Mouse (Mus musculus) kidney, postnatal 0 days (tissue): Measurements from ENCODE around the gene Uhrf1bp1l. TPM values are rescaled to one million over a fixed set of nuclear protein-coding genes. Genes with fewer than 3 reads are reported as not detected.
A peak's percentile ranks its signal among the peaks of the same experiment; 100 is the strongest.

ENCODE experiments used
- ATAC-seq: fragments of 200-750 bp; cut with Nextera tagmentation; replicated peaks from 2 replicates; pipeline ENCODE4 v1.8.0; 2017; ENCODE audit warnings: low read depth, moderate number of reproducible peaks, moderate TSS enrichment, moderate library complexity; ENCODE audit not compliant: low FRiP score
- DNase-seq: peaks from one replicate; pipeline ENCODE4 v3.0.0-alpha.2; 2016; ENCODE audit warnings: low spot score
- H3K27ac ChIP-seq: fragments of 300-500 bp; sonication (generic); 2 replicates; pipeline ENCODE4 v1.5.1; 2014; ENCODE audit warnings: mild to moderate bottlenecking
- H3K27me3 ChIP-seq: fragments of 300-500 bp; sonication (generic); 2 replicates; pipeline ENCODE4 v1.6.1; 2014; ENCODE audit warnings: low read length, mixed read lengths; ENCODE audit not compliant: insufficient read depth
- H3K36me3 ChIP-seq: fragments of 300-500 bp; sonication (generic); 2 replicates; pipeline ENCODE4 v1.6.1; 2014; ENCODE audit warnings: low read length, mixed read lengths; ENCODE audit not compliant: insufficient read depth
- H3K4me1 ChIP-seq: fragments of 300-500 bp; sonication (generic); replicated peaks from 2 replicates; pipeline ENCODE4 v1.6.1; 2014; ENCODE audit warnings: antibody characterized with exemption, low read length, mixed read lengths; ENCODE audit not compliant: insufficient read depth
- H3K4me2 ChIP-seq: fragments of 300-500 bp; sonication (generic); 2 replicates; pipeline ENCODE4 v1.6.1; 2014; ENCODE audit warnings: mild to moderate bottlenecking, low read length, moderate library complexity, mixed read lengths
- H3K4me3 ChIP-seq: fragments of 300-500 bp; sonication (generic); replicated peaks from 2 replicates; pipeline ENCODE4 v1.5.1; 2014; ENCODE audit warnings: low read depth, low read length
- H3K9ac ChIP-seq: fragments of 300-500 bp; sonication (generic); 2 replicates; pipeline ENCODE4 v1.6.1; 2014; ENCODE audit warnings: low read depth, low read length
- H3K9me3 ChIP-seq: fragments of 300-500 bp; sonication (generic); replicated peaks from 2 replicates; pipeline ENCODE4 v1.6.1; 2016; ENCODE audit warnings: low read length, inconsistent platforms, mixed read lengths
- CTCF ChIP-seq: IDR thresholded peaks from 2 replicates; pipeline ENCODE4 v1.5.1; 2016; ENCODE audit warnings: antibody characterized with exemption, low read depth, mild to moderate bottlenecking, moderate library complexity
- WGBS: fragments of 180-500 bp; shearing (Covaris S2); extraction: QIAGEN DNeasy Blood & Tissue Kit; methylation state at CpG from one replicate; pipeline ENCODE4 v1.1.7; 2014; 5-methylcytosine and 5-hydroxymethylcytosine counted together
- polyA plus RNA-seq: library from polyadenylated mRNA; unstranded; fragments of >200 nt; fragmentation: Nextera tagmentation; extraction: Ambion mirVana; gene quantifications from 2 replicates; pipeline ENCODE4 v1.2.1, GENCODE M21; 2015

Gene Uhrf1bp1l
- polyA plus RNA-seq, 1 experiment from 2014 or later: 28.3 TPM

GRCm38 (mm10) chr10:89708720-89709119 lies 36.1 kb upstream of the Uhrf1bp1l start:
- no peak overlapping the region for H3K4me3 ChIP-seq
- H3K9ac ChIP-seq: no peak overlapping the region
- TF ChIP-seq CTCF: no peak
- peaks cover 11% of the 10 kb centered on the region; the same call in 1 of the 2 replicates for H3K36me3 ChIP-seq
- no peaks in the 10 kb centered on the region for H3K4me1 ChIP-seq
- peak; percentile 19 for DNase-seq
- no peaks in the 10 kb centered on the region for H3K9me3 ChIP-seq
- H3K4me2 ChIP-seq: peak overlapping the region; percentile 32
- H3K27ac ChIP-seq: no peak overlapping the region
- H3K27me3 ChIP-seq: no peaks in the 10 kb centered on the region
- ATAC-seq: no peak; the same call in 1 of the 2 replicates
- WGBS: 29% methylated on average over 10 of the region's 10 CpGs

- H3K4me3 ChIP-seq: no peak overlapping the region
- WGBS: 76% methylated on average over 10 of the region's 10 CpGs
- H3K27ac ChIP-seq: no peak overlapping the region
- no peak for TF ChIP-seq CTCF
- ATAC-seq (no peak), DNase-seq (no peak)
- peaks cover 25% of the 10 kb centered on the region; the same call in 1 of the 2 replicates for H3K36me3 ChIP-seq
- no peak overlapping the region for H3K4me2 ChIP-seq
- no peaks in the 10 kb centered on the region for H3K27me3 ChIP-seq
- H3K9me3 ChIP-seq: no peaks in the 10 kb centered on the region
- no peaks in the 10 kb centered on the region for H3K4me1 ChIP-seq
- no peak overlapping the region for H3K9ac ChIP-seq
Measured at GRCm38 (mm10) chr10:89714910-89715309, 29.9 kb upstream of the Uhrf1bp1l start.

GRCm38 (mm10) chr10:89720252-89720651 lies 24.5 kb upstream of the Uhrf1bp1l start:
- Histone ChIP-seq H3K4me3 (no peak overlapping the region), H3K9me3 (no peaks in the 10 kb centered on the region), H3K27ac (peak overlapping the region; percentile 25; the same call in 1 of the 2 replicates), H3K36me3 (0 out of 2 replicates have a peak, but pooled peaks cover 5% of the 10 kb centered on the region), H3K4me1 (no peaks in the 10 kb centered on the region), H3K4me2 (no peak overlapping the region), H3K27me3 (no peaks in the 10 kb centered on the region), H3K9ac (no peak overlapping the region)
- ATAC-seq (no peak), DNase-seq (no peak)
- TF ChIP-seq CTCF: no peak

GRCm38 (mm10) chr10:89720796-89721195 lies 24.0 kb upstream of the Uhrf1bp1l start:
- no peak for ATAC-seq
- WGBS: 46% methylated on average over 3 of the region's 3 CpGs
- no peak for TF ChIP-seq CTCF
- no peaks in the 10 kb centered on the region for H3K9me3 ChIP-seq
- no peaks in the 10 kb centered on the region for H3K4me1 ChIP-seq
- no peaks in the 10 kb centered on the region for H3K27me3 ChIP-seq
- 0 out of 2 replicates have a peak, but pooled peaks cover 5% of the 10 kb centered on the region for H3K36me3 ChIP-seq
- peak overlapping the region; percentile 57; the same call in 1 of the 2 replicates for H3K27ac ChIP-seq
- peak; percentile 35 for DNase-seq
- no peak overlapping the region for H3K4me3 ChIP-seq
- no peak overlapping the region for H3K4me2 ChIP-seq
- no peak overlapping the region for H3K9ac ChIP-seq

GRCm38 (mm10) chr10:89722247-89723195 lies 22.3 kb upstream of the Uhrf1bp1l start:
- Histone ChIP-seq H3K9ac (no peak overlapping the region), H3K27me3 (no peaks in the 10 kb centered on the region), H3K4me2 (no peak overlapping the region), H3K4me3 (no peak overlapping the region), H3K9me3 (no peaks in the 10 kb centered on the region), H3K36me3 (peaks cover 14% of the 10 kb centered on the region; the same call in 1 of the 2 replicates), H3K4me1 (no peaks in the 10 kb centered on the region), H3K27ac (no peak overlapping the region)
- TF ChIP-seq CTCF: no peak
- DNase-seq (no peak), ATAC-seq (no peak; the same call in 1 of the 2 replicates)
- 73% methylated on average over 14 of the region's 14 CpGs for WGBS

GRCm38 (mm10) chr10:89730386-89730785 lies 14.4 kb upstream of the Uhrf1bp1l start:
- H3K4me3 ChIP-seq: no peak overlapping the region
- no peak overlapping the region for H3K9ac ChIP-seq
- no peak overlapping the region for H3K27ac ChIP-seq
- H3K4me1 ChIP-seq: no peaks in the 10 kb centered on the region
- no peak for ATAC-seq
- no peaks in the 10 kb centered on the region for H3K9me3 ChIP-seq
- 84% methylated on average over 6 of the region's 6 CpGs for WGBS
- H3K4me2 ChIP-seq: no peak overlapping the region
- no peak for DNase-seq
- no peaks in the 10 kb centered on the region for H3K27me3 ChIP-seq
- no peak for TF ChIP-seq CTCF
- peaks cover 14% of the 10 kb centered on the region; the same call in 1 of the 2 replicates for H3K36me3 ChIP-seq
